Mouse (Mus musculus) lung, embryonic 15.5 days (tissue): ENCODE results near the gene Adam19. TPM values are rescaled to one million over a fixed set of nuclear protein-coding genes. Genes with fewer than 3 reads are reported as not detected.

ENCODE experiments used
- ATAC-seq: fragments of 200-750 bp; cut with Nextera tagmentation; 2 replicates; pipeline ENCODE4 v1.8.0; 2017; ENCODE audit warnings: moderate number of reproducible peaks, borderline replicate concordance; ENCODE audit not compliant: low FRiP score, low TSS enrichment; ENCODE audit errors: extremely low read depth
- H3K27ac ChIP-seq: fragments of 300-500 bp; sonication (generic); 2 replicates; pipeline ENCODE4 v1.5.1; 2015; ENCODE audit warnings: moderate library complexity, mild to moderate bottlenecking, inconsistent platforms
- H3K27me3 ChIP-seq: fragments of 300-500 bp; sonication (generic); 2 replicates; pipeline ENCODE4 v1.6.1; 2015; ENCODE audit warnings: inconsistent platforms
- H3K36me3 ChIP-seq: fragments of 300-500 bp; sonication (generic); 2 replicates; pipeline ENCODE4 v1.6.1; 2015; ENCODE audit warnings: inconsistent platforms
- H3K4me1 ChIP-seq: fragments of 300-500 bp; sonication (generic); 2 replicates; pipeline ENCODE4 v1.6.1; 2015; ENCODE audit warnings: inconsistent platforms
- H3K4me2 ChIP-seq: fragments of 300-500 bp; sonication (generic); 2 replicates; pipeline ENCODE4 v1.6.1; 2015; ENCODE audit warnings: inconsistent platforms, mild to moderate bottlenecking, moderate library complexity
- H3K4me3 ChIP-seq: fragments of 300-500 bp; sonication (generic); 2 replicates; pipeline ENCODE4 v1.5.1; 2015; ENCODE audit warnings: mild to moderate bottlenecking, inconsistent platforms
- H3K9ac ChIP-seq: fragments of 300-500 bp; sonication (generic); 2 replicates; pipeline ENCODE4 v1.6.1; 2015; ENCODE audit warnings: inconsistent platforms
- H3K9me3 ChIP-seq: fragments of 300-500 bp; sonication (generic); 2 replicates; pipeline ENCODE4 v1.6.1; 2016; ENCODE audit warnings: inconsistent platforms
- WGBS: fragments of 180-500 bp; shearing (Covaris S2); methylation state at CpG from one replicate; pipeline ENCODE4 v1.1.7; 2015; 5-methylcytosine and 5-hydroxymethylcytosine counted together
- polyA plus RNA-seq: library from polyadenylated mRNA; unstranded; fragments of >200 nt; fragmentation: Nextera tagmentation; extraction: Ambion mirVana; gene quantifications from 2 replicates; pipeline ENCODE4 v1.2.1, GENCODE M21; 2015

Gene Adam19
- 22.5 and 23.4 TPM in 2 replicates for polyA plus RNA-seq

GRCm38 (mm10) chr11:46055896-46056769, at the start of gene Adam19:
Adam19 (plus strand) TSS chr11:46055992.
- Histone ChIP-seq H3K9ac (peak within 1 kb of the TSS; percentile 80), H3K27me3 (no peaks in the 10 kb centered on the region), H3K27ac (peak within 1 kb of the TSS; percentile 92), H3K4me3 (peak within 1 kb of the TSS; percentile 75), H3K9me3 (no peaks in the 10 kb centered on the region), H3K4me1 (peaks cover 29% of the 10 kb centered on the region), H3K36me3 (0 out of 2 replicates have a peak, but pooled peaks cover 4% of the 10 kb centered on the region), H3K4me2 (peak within 1 kb of the TSS; percentile 60)
- WGBS, result under 1% methylated on average over 51 of the region's 51 CpGs
- ATAC-seq, result peak; percentile 92

GRCm38 (mm10) chr11:46016061-46016460, 39.7 kb upstream of the Adam19 start:
- Histone ChIP-seq H3K27ac (no peak overlapping the region), H3K27me3 (no peaks in the 10 kb centered on the region), H3K4me2 (no peak overlapping the region), H3K4me1 (peaks cover 2% of the 10 kb centered on the region; the same call in 1 of the 2 replicates), H3K36me3 (no peaks in the 10 kb centered on the region), H3K9ac (no peak overlapping the region), H3K4me3 (no peak overlapping the region), H3K9me3 (no peaks in the 10 kb centered on the region)
- 19% methylated on average over 6 of the region's 6 CpGs for WGBS
- no peak for ATAC-seq

GRCm38 (mm10) chr11:46020246-46020645, 35.5 kb upstream of the Adam19 start:
- no peaks in the 10 kb centered on the region for H3K27me3 ChIP-seq
- no peak overlapping the region for H3K4me3 ChIP-seq
- no peaks in the 10 kb centered on the region for H3K9me3 ChIP-seq
- H3K4me2 ChIP-seq, result no peak overlapping the region
- H3K27ac ChIP-seq, result no peak overlapping the region
- H3K9ac ChIP-seq, result no peak overlapping the region
- no peak for ATAC-seq
- H3K4me1 ChIP-seq, result peaks cover 2% of the 10 kb centered on the region; the same call in 1 of the 2 replicates
- 53% methylated on average over 1 of the region's 1 CpGs for WGBS
- no peaks in the 10 kb centered on the region for H3K36me3 ChIP-seq

- no peak overlapping the region for H3K27ac ChIP-seq
- ATAC-seq, result no peak
- no peaks in the 10 kb centered on the region for H3K27me3 ChIP-seq
- no peak overlapping the region for H3K4me2 ChIP-seq
- H3K36me3 ChIP-seq, result no peaks in the 10 kb centered on the region
- H3K4me3 ChIP-seq, result no peak overlapping the region
- H3K9ac ChIP-seq, result no peak overlapping the region
- no peaks in the 10 kb centered on the region for H3K9me3 ChIP-seq
- H3K4me1 ChIP-seq, result peaks cover 10% of the 10 kb centered on the region; the same call in 1 of the 2 replicates
Measured at GRCm38 (mm10) chr11:46021850-46022249, 33.9 kb upstream of the Adam19 start.

- H3K27ac ChIP-seq, result no peak overlapping the region
- no peaks in the 10 kb centered on the region for H3K9me3 ChIP-seq
- 66% methylated on average over 6 of the region's 6 CpGs for WGBS
- ATAC-seq, result no peak
- H3K36me3 ChIP-seq, result no peaks in the 10 kb centered on the region
- no peak overlapping the region for H3K4me3 ChIP-seq
- H3K4me1 ChIP-seq, result 0 out of 2 replicates have a peak, but pooled peaks cover 7% of the 10 kb centered on the region
- H3K9ac ChIP-seq, result no peak overlapping the region
- no peak overlapping the region for H3K4me2 ChIP-seq
- no peaks in the 10 kb centered on the region for H3K27me3 ChIP-seq
Measured at GRCm38 (mm10) chr11:46022983-46023382, 32.8 kb upstream of the Adam19 start.

- no peaks in the 10 kb centered on the region for H3K36me3 ChIP-seq
- H3K4me1 ChIP-seq, result peaks cover 13% of the 10 kb centered on the region; the same call in 1 of the 2 replicates
- H3K9me3 ChIP-seq, result no peaks in the 10 kb centered on the region
- no peak overlapping the region for H3K9ac ChIP-seq
- H3K27me3 ChIP-seq, result no peaks in the 10 kb centered on the region
- WGBS, result 5% methylated on average over 7 of the region's 7 CpGs
- no peak overlapping the region for H3K4me2 ChIP-seq
- ATAC-seq, result peak; percentile 76; the same call in 1 of the 2 replicates
- H3K27ac ChIP-seq, result no peak overlapping the region
- H3K4me3 ChIP-seq, result no peak overlapping the region
Measured at GRCm38 (mm10) chr11:46025962-46026392, 29.8 kb upstream of the Adam19 start.

- 69% methylated on average over 6 of the region's 6 CpGs for WGBS
- no peak overlapping the region for H3K4me2 ChIP-seq
- no peaks in the 10 kb centered on the region for H3K27me3 ChIP-seq
- no peak overlapping the region for H3K27ac ChIP-seq
- H3K4me3 ChIP-seq, result no peak overlapping the region
- no peak overlapping the region for H3K9ac ChIP-seq
- no peak for ATAC-seq
- no peaks in the 10 kb centered on the region for H3K9me3 ChIP-seq
- H3K36me3 ChIP-seq, result no peaks in the 10 kb centered on the region
- peaks cover 13% of the 10 kb centered on the region; the same call in 1 of the 2 replicates for H3K4me1 ChIP-seq
Measured at GRCm38 (mm10) chr11:46027952-46028814, 27.6 kb upstream of the Adam19 start.

- Histone ChIP-seq H3K27ac (no peak overlapping the region), H3K4me2 (no peak overlapping the region), H3K27me3 (no peaks in the 10 kb centered on the region), H3K9ac (no peak overlapping the region), H3K9me3 (no peaks in the 10 kb centered on the region), H3K4me3 (no peak overlapping the region), H3K36me3 (no peaks in the 10 kb centered on the region), H3K4me1 (peaks cover 13% of the 10 kb centered on the region; the same call in 1 of the 2 replicates)
- WGBS, result 32% methylated on average over 2 of the region's 2 CpGs
- no peak for ATAC-seq
Measured at GRCm38 (mm10) chr11:46029485-46029884, 26.3 kb upstream of the Adam19 start.

GRCm38 (mm10) chr11:46030026-46030425, 25.8 kb upstream of the Adam19 start:
- no peaks in the 10 kb centered on the region for H3K36me3 ChIP-seq
- no peak for ATAC-seq
- peaks cover 13% of the 10 kb centered on the region; the same call in 1 of the 2 replicates for H3K4me1 ChIP-seq
- no peaks in the 10 kb centered on the region for H3K9me3 ChIP-seq
- H3K9ac ChIP-seq, result no peak overlapping the region
- H3K27me3 ChIP-seq, result no peaks in the 10 kb centered on the region
- no peak overlapping the region for H3K4me2 ChIP-seq
- no peak overlapping the region for H3K27ac ChIP-seq
- 79% methylated on average over 2 of the region's 2 CpGs for WGBS
- no peak overlapping the region for H3K4me3 ChIP-seq

- H3K36me3 ChIP-seq, result no peaks in the 10 kb centered on the region
- H3K9me3 ChIP-seq, result no peaks in the 10 kb centered on the region
- peaks cover 6% of the 10 kb centered on the region; the same call in 1 of the 2 replicates for H3K4me1 ChIP-seq
- no peak overlapping the region for H3K9ac ChIP-seq
- WGBS, result 50% methylated on average over 3 of the region's 3 CpGs
- H3K4me2 ChIP-seq, result no peak overlapping the region
- H3K27me3 ChIP-seq, result no peaks in the 10 kb centered on the region
- no peak overlapping the region for H3K27ac ChIP-seq
- H3K4me3 ChIP-seq, result no peak overlapping the region
- no peak for ATAC-seq
Measured at GRCm38 (mm10) chr11:46031470-46031869, 24.3 kb upstream of the Adam19 start.

GRCm38 (mm10) chr11:46032956-46033355, 22.8 kb upstream of the Adam19 start:
- Histone ChIP-seq H3K4me2 (no peak overlapping the region), H3K9me3 (no peaks in the 10 kb centered on the region), H3K36me3 (no peaks in the 10 kb centered on the region), H3K27ac (no peak overlapping the region), H3K4me3 (no peak overlapping the region), H3K9ac (no peak overlapping the region), H3K27me3 (no peaks in the 10 kb centered on the region), H3K4me1 (peaks cover 6% of the 10 kb centered on the region; the same call in 1 of the 2 replicates)
- ATAC-seq, result no peak
- WGBS, result 82% methylated on average over 7 of the region's 7 CpGs
